Mouse (Mus musculus) heart, embryonic 16.5 days (tissue): Measurements from ENCODE around the gene Fars2. TPM values are rescaled to one million over a fixed set of nuclear protein-coding genes. Genes with fewer than 3 reads are reported as not detected.

ENCODE experiments used
- ATAC-seq: fragments of 200-750 bp; cut with Nextera tagmentation; replicated peaks from 2 replicates; pipeline ENCODE4 v1.8.0; 2017; ENCODE audit warnings: moderate number of reproducible peaks; ENCODE audit not compliant: insufficient read depth, low FRiP score; ENCODE audit errors: extremely low read depth
- H3K27ac ChIP-seq: fragments of 300-500 bp; sonication (generic); 2 replicates; pipeline ENCODE4 v1.5.1; 2014; ENCODE audit warnings: mild to moderate bottlenecking, low read length, control low read depth, moderate library complexity
- H3K27me3 ChIP-seq: fragments of 300-500 bp; sonication (generic); 2 replicates; pipeline ENCODE4 v1.6.1; 2014; ENCODE audit warnings: low read length, mixed read lengths; ENCODE audit not compliant: control insufficient read depth, insufficient read depth
- H3K36me3 ChIP-seq: fragments of 300-500 bp; sonication (generic); 2 replicates; pipeline ENCODE4 v1.6.1; 2014; ENCODE audit not compliant: control insufficient read depth, insufficient read depth
- H3K4me1 ChIP-seq: fragments of 300-500 bp; sonication (generic); 2 replicates; pipeline ENCODE4 v1.6.1; 2014; ENCODE audit warnings: low read length, mixed read lengths; ENCODE audit not compliant: control insufficient read depth, insufficient read depth
- H3K4me2 ChIP-seq: fragments of 300-500 bp; sonication (generic); 2 replicates; pipeline ENCODE4 v1.6.1; 2014; ENCODE audit warnings: low read depth, mild to moderate bottlenecking, control low read depth, low read length
- H3K4me3 ChIP-seq: fragments of 300-500 bp; sonication (generic); 2 replicates; pipeline ENCODE4 v1.5.1; 2014; ENCODE audit warnings: mild to moderate bottlenecking, control low read depth, low read length
- H3K9ac ChIP-seq: fragments of 300-500 bp; sonication (generic); 2 replicates; pipeline ENCODE4 v1.6.1; 2014; ENCODE audit warnings: low read length, control low read depth
- H3K9me3 ChIP-seq: fragments of 300-500 bp; sonication (generic); replicated peaks from 2 replicates; pipeline ENCODE4 v1.6.1; 2016; ENCODE audit warnings: low read length; ENCODE audit not compliant: control insufficient read depth
- WGBS: fragments of 180-500 bp; shearing (Covaris S2); extraction: QIAGEN DNeasy Blood & Tissue Kit; methylation state at CpG from one replicate; pipeline ENCODE4 v1.1.7; 2014; 5-methylcytosine and 5-hydroxymethylcytosine counted together
- polyA plus RNA-seq: library from polyadenylated mRNA; unstranded; fragments of >200 nt; fragmentation: Nextera tagmentation; extraction: Ambion mirVana; gene quantifications from 2 replicates; pipeline ENCODE4 v1.2.1, GENCODE M21; 2015

The Fars2 gene
- polyA plus RNA-seq, 1 experiment from 2014 or later = 71.5 TPM

DNA sequence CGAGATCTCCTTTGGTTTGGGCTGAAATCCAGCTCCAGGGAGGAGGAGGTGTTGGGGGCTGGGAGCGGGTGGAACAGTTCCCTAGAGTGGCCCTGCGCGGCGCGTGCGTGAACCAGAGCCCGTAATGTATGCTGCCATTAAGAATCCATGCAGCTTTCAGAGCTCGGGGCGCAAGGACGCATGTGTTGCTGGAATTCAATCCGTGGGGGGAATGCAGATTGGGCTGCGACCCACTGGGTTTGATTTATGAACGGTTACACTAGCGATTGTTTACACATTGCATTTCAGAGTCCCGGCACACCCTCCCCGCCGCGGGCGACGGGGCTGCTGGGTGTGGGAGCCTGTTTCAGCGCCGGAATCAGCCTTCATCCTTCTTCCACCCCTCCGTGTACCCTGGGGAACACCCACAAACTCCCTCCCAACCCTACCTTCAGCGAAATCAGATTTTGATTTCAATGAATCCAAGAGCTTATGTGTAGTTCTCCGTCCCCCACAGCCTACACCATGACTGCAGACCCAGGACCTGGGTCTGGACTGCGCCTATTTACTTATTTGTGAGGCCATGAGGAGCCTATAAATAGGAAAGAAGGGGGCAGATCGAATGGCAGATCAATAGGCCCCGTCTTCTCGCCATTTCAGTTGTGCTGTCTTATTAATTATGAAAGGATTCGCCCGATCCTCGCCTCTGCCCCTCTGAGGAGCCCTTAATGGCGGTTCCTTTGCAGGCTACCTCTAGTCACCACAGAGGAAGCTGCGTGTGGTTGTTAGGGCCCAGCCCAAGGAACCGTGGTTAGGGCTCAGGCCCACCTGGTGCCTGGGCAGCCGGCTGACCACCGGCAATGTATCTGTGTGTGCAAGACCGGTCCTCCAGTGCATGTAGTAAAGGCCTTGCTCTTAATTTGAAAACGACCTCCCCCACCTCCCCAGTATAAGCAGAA lies 607.6 kb downstream of the Fars2 start:
- ATAC-seq = no peak
- Histone ChIP-seq H3K9me3 (no peaks in the 10 kb centered on the region; the same call in 1 of the 2 replicates), H3K36me3 (no peaks in the 10 kb centered on the region), H3K9ac (no peak overlapping the region), H3K4me1 (peaks cover 5% of the 10 kb centered on the region; the same call in 1 of the 2 replicates), H3K27ac (no peak overlapping the region), H3K4me3 (peak overlapping the region; percentile 23), H3K4me2 (peak overlapping the region; percentile 41), H3K27me3 (peaks cover 82% of the 10 kb centered on the region)
- WGBS = 3% methylated on average over 40 of the region's 40 CpGs

DNA sequence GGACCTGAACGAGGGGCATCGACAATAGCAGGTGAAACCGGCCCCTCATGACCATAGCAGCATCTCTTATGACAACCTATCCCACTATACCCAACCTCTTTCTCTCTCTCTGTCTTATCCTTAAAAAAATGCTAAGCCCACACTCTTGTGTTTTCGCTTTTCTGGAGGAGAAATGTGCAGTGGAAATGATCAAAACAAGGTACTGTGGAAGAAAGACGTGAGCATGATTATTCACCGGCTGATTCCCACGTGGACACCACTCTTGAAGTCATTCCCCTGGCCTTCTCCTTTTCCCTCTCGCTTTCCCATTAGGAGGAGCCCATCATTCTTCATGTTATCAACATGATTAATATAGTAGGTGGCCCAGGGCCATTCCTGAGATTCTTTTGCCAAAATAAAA lies 608.7 kb downstream of the Fars2 start:
- no peak for ATAC-seq
- no peaks in the 10 kb centered on the region for H3K36me3 ChIP-seq

DNA sequence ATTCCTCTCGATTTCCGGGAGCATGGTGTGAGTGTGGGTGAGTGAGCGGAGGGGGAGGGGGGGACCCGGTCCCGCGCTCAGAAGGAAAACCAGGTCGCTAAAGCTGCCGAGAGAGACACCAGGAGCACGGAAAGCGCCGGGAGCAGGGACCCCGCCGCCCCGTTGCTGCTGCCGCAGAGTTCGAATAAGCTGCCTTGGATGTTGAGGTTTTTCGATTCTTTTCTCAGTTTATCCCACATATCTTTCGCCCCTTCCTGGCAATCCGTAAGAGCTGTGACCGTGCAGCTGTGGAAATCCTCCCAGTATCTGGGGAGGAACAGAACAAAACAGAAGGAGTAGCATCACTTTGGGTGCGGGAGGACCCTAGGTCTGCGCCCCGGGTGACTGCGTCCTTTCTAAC lies 609.3 kb downstream of the Fars2 start:
- H3K27ac ChIP-seq = no peak overlapping the region
- H3K36me3 ChIP-seq = no peaks in the 10 kb centered on the region
- no peaks in the 10 kb centered on the region; the same call in 1 of the 2 replicates for H3K9me3 ChIP-seq
- H3K4me2 ChIP-seq = peak overlapping the region; percentile 62
- ATAC-seq = no peak
- WGBS = 2% methylated on average over 24 of the region's 24 CpGs
- H3K27me3 ChIP-seq = peaks cover 87% of the 10 kb centered on the region
- H3K4me3 ChIP-seq = peak overlapping the region; percentile 47
- no peak overlapping the region for H3K9ac ChIP-seq
- H3K4me1 ChIP-seq = peaks cover 8% of the 10 kb centered on the region; the same call in 1 of the 2 replicates

More for the DNA sequence above, 608.7 kb downstream of the Fars2 start:
- peaks cover 85% of the 10 kb centered on the region for H3K27me3 ChIP-seq
- H3K27ac ChIP-seq = no peak overlapping the region
- WGBS = 13% methylated on average over 8 of the region's 8 CpGs
- peaks cover 5% of the 10 kb centered on the region; the same call in 1 of the 2 replicates for H3K4me1 ChIP-seq
- H3K9ac ChIP-seq = no peak overlapping the region
- no peak overlapping the region for H3K4me3 ChIP-seq
- H3K9me3 ChIP-seq = no peaks in the 10 kb centered on the region; the same call in 1 of the 2 replicates
- no peak overlapping the region for H3K4me2 ChIP-seq

DNA sequence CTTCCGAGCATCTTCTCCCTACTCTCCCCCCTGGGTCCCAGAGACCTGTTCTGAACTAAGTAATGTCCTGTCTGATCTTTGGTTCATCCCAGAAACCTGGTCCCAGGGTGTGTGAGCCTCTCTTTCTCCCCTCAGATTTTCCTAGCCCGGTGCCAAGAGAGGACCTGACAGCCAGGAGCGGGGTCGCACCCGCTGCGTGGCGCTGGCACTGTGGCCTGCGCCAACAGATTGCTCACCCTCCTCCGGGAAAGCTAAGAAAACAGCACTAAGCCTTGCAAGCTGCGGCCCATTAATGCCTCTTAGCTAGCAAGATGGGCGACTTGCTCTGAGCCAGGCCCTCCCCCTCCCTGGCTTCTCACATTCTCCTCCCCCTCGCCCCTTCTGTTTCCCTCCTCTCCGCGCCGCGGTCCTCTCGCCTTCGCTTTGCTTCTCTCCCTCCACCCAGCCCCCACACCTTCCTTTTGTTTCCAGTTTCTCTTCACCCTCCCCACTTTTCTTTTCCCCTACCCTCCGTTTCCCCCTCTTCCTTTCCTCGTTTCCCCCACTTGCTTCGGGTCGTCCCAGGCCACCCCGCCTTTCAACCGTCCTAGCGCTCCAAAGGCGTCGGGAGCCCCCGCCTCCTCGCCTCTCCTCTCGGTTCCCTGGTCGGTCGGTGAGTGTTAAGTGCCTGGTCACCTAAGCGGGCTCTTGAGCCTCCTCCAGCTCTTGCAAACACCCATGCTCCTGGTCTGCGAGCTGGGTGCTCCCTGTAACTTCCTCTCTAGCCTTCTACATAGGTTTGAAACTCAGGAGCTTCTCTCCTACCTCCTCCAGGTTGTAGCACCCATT lies 610.0 kb downstream of the Fars2 start:
- Histone ChIP-seq H3K4me3 (peak overlapping the region; percentile 47), H3K9ac (peak overlapping the region; percentile 3; the same call in 1 of the 2 replicates), H3K9me3 (no peaks in the 10 kb centered on the region; the same call in 1 of the 2 replicates), H3K4me2 (peak overlapping the region; percentile 62), H3K36me3 (no peaks in the 10 kb centered on the region), H3K27me3 (peaks cover 82% of the 10 kb centered on the region), H3K27ac (no peak overlapping the region), H3K4me1 (peaks cover 13% of the 10 kb centered on the region)
- no peak for ATAC-seq
- under 1% methylated on average over 34 of the region's 34 CpGs for WGBS

DNA sequence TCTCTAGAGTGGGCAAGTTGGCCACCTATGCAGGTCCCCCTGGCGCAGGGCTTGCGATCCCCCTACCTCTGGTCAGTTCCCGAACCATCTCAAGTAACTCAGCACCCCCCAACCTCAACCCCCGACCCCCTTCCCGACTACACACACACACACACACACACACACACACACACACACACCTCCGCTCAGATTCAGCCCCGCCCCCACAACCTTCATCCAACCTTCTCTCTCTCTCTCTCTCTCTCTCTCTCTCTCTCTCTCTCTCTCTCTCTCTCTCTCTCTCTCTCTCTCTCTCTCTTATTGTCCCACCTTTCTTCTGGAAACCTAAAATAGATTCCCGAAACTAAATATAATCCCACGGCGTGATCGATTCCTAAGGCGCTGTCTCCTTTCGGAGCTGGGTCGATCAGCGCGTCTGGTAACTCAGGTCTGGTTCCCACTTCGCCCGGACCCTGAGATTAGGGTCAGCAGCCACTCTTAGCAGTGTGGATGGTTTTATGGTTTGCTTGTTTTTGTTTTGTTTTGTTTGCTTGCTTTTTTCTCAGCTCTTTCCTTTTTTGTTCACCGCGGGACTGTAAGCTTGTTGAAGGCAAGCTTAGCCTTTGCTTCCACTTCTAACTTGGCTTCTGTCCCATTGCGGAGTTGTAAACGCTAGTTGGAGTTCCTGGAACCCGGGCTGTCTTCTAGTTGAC lies 610.7 kb downstream of the Fars2 start:
- H3K9ac ChIP-seq = no peak overlapping the region
- ATAC-seq = no peak
- no peak overlapping the region for H3K27ac ChIP-seq
- H3K4me2 ChIP-seq = peak overlapping the region; percentile 62
- 6% methylated on average over 22 of the region's 23 CpGs for WGBS
- H3K4me3 ChIP-seq = peak overlapping the region; percentile 47
- no peaks in the 10 kb centered on the region for H3K36me3 ChIP-seq
- peaks cover 80% of the 10 kb centered on the region for H3K27me3 ChIP-seq
- peaks cover 15% of the 10 kb centered on the region for H3K4me1 ChIP-seq
- no peaks in the 10 kb centered on the region; the same call in 1 of the 2 replicates for H3K9me3 ChIP-seq

DNA sequence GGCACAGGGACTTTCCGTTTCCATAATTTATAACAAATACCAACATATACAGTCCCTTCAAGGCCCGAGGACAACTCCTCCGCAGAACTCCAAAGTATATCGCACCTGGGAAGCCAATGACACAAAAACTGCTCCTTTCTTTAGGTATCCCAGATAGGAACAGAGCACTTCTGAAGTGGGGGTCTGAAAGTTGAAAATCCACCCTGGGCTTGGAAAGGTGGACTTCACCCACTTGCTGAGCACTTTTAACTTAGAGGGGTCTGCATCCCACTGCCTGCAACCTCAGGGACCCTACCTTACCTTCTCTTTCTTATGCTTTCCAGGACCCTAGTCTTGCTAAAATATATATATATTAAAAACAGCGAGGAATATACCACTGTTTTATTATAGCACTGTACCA lies 611.3 kb downstream of the Fars2 start:
- no peak overlapping the region for H3K4me2 ChIP-seq
- H3K4me3 ChIP-seq = no peak overlapping the region
- 25% methylated on average over 5 of the region's 5 CpGs for WGBS
- no peaks in the 10 kb centered on the region; the same call in 1 of the 2 replicates for H3K9me3 ChIP-seq
- no peaks in the 10 kb centered on the region for H3K36me3 ChIP-seq
- peaks cover 79% of the 10 kb centered on the region for H3K27me3 ChIP-seq
- no peak for ATAC-seq
- no peak overlapping the region for H3K9ac ChIP-seq
- H3K4me1 ChIP-seq = peaks cover 15% of the 10 kb centered on the region
- no peak overlapping the region for H3K27ac ChIP-seq

DNA sequence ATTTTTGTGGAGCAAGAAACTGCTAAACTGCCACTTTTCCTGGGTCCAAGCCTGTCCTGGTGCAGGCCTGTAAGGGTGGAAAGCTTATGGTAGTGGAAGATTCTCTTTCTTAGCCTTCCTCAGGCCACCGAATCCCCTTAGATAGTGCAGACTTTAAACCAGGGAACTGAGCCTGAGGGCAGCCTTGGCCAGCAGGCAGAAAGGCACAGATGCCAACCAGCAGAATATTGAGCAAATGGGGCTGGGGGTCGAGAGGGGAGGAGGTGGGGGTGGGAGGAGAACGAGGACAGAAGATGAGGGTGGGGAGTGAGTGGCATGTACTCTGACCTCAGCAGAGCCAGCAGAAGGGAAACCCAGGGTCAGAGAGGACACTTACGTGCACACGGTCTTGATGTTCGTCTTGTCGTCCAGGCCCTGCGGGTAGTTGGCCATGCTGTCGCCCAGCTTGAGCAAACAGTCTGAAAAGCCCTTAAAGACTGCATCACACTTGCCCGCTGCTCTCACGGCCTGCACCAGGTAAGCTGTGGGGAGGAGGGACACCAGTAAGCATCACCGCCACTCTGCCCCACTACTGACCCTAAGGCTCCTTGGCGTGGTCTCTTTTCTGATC lies 612.6 kb downstream of the Fars2 start:
- no peak for ATAC-seq
- Histone ChIP-seq H3K36me3 (no peaks in the 10 kb centered on the region), H3K27me3 (peaks cover 77% of the 10 kb centered on the region), H3K4me2 (no peak overlapping the region), H3K9ac (no peak overlapping the region), H3K4me3 (no peak overlapping the region), H3K4me1 (peaks cover 17% of the 10 kb centered on the region), H3K9me3 (no peaks in the 10 kb centered on the region; the same call in 1 of the 2 replicates), H3K27ac (no peak overlapping the region)
- 31% methylated on average over 13 of the region's 13 CpGs for WGBS

DNA sequence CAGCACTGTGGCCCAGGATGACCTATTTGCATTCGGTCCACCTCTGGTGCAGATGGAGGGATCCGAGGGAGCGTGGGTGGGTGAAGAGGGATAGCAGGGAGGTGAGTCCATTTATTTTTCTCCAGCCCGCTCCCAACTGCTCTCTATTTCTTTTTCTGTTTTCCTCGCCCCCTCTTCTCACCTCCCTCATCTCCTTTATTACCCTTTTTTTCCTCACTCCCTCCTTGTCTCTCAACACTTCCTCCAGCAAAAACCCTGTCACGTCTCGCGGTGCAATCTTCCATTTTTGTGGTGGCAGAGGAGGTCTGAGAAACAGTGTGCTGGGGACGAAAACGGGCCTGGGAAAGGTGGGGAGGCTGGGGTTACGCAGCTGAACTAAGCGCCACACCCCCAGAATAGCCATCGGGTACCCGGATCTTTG lies 613.1 kb downstream of the Fars2 start:
- H3K4me3 ChIP-seq = no peak overlapping the region
- no peak for ATAC-seq
- 22% methylated on average over 14 of the region's 14 CpGs for WGBS
- no peak overlapping the region for H3K9ac ChIP-seq
- peaks cover 19% of the 10 kb centered on the region for H3K4me1 ChIP-seq
- no peaks in the 10 kb centered on the region; the same call in 1 of the 2 replicates for H3K9me3 ChIP-seq
- peaks cover 75% of the 10 kb centered on the region for H3K27me3 ChIP-seq
- no peak overlapping the region for H3K27ac ChIP-seq
- H3K4me2 ChIP-seq = no peak overlapping the region
- H3K36me3 ChIP-seq = no peaks in the 10 kb centered on the region
